In the genomic region with DNA sequence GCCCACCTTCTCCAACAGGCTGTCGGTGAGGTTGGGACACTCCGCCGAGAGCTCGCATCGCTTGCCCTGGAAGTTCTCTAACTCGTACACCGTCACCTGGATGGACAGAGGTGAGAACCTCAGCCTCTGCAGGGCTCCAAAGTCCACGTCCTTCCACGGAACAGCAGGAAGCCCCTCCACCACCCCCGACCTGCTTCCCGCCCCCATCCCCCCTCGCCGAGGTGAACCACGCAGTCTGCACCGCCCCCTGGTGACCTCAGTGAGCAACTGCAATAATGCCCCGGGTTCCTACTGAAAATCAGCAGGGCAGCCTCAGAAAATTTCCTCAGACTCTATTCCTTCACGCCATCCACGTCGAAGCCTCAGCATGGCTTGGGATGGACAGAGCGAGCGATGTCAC, we compare ENCODE assay signal across 8 mouse cellular contexts. TPM values are rescaled to one million over a fixed set of nuclear protein-coding genes. Genes with fewer than 3 reads are reported as not detected.
DNase-seq lines count a peak whose midpoint lies in the region; ATAC-seq lines count a peak whose summit lies in the region.

No protein-coding gene starts in this region.

- H3K36me3 ChIP-seq in forebrain, embryonic 16.5 days (ENCODE audit: control insufficient read depth, insufficient read depth) = no peaks in the 10 kb centered on the region
- H3K36me3 ChIP-seq in limb, embryonic 12.5 days = no peaks in the 10 kb centered on the region

- ATAC-seq in forebrain, embryonic 16.5 days = no peak
- ATAC-seq in limb, embryonic 12.5 days (ENCODE audit: insufficient number of reproducible peaks, insufficient read depth, low FRiP score, low TSS enrichment, low read depth) = no peak

- 18% methylated on average over 21 of the region's 21 CpGs for WGBS in forebrain, embryonic 16.5 days
- 20% methylated on average over 21 of the region's 21 CpGs for WGBS in limb, embryonic 12.5 days

- no peaks in the 10 kb centered on the region for H3K9me3 ChIP-seq in forebrain, embryonic 16.5 days (ENCODE audit: control insufficient read depth, low read length)
- 0 out of 2 replicates have a peak, but pooled peaks cover 6% of the 10 kb centered on the region for H3K9me3 ChIP-seq in limb, embryonic 12.5 days

- peak overlapping the region; percentile 22 for H3K4me2 ChIP-seq in forebrain, embryonic 16.5 days (ENCODE audit: low read length)
- H3K4me2 ChIP-seq in limb, embryonic 12.5 days = peak overlapping the region; percentile 26

- peak; percentile 37 to 63 for DNase-seq in cerebellum, adult 18-20 months
- DNase-seq in cerebellum, adult 9-11 months = no peak
- DNase-seq in right cerebral cortex, postnatal 4 days = peak; percentile 81
- no peak for DNase-seq in right cerebral cortex, adult 2 months (ENCODE audit: low spot score in 2 of 2)
- peak; percentile 67 for DNase-seq in retina, embryonic 14.5 days (ENCODE audit: low spot score)
- no peak for DNase-seq in T-cell, adult 2 months (ENCODE audit: low spot score)

- no peaks in the 10 kb centered on the region for H3K27me3 ChIP-seq in forebrain, embryonic 16.5 days (replicated peaks; ENCODE audit: control insufficient read depth, insufficient read depth, low read length)
- H3K27me3 ChIP-seq in limb, embryonic 12.5 days = 0 out of 2 replicates have a peak, but pooled peaks cover 10% of the 10 kb centered on the region

- no peak overlapping the region for H3K27ac ChIP-seq in forebrain, embryonic 16.5 days (ENCODE audit: low read length)
- H3K27ac ChIP-seq in limb, embryonic 12.5 days = no peak overlapping the region

- H3K4me1 ChIP-seq in forebrain, embryonic 16.5 days (replicated peaks; ENCODE audit: control insufficient read depth, insufficient read depth, low read length) = 0 out of 2 replicates have a peak, but pooled peaks cover 3% of the 10 kb centered on the region
- 0 out of 2 replicates have a peak, but pooled peaks cover 6% of the 10 kb centered on the region for H3K4me1 ChIP-seq in limb, embryonic 12.5 days (replicated peaks)

- H3K9ac ChIP-seq in forebrain, embryonic 16.5 days (replicated peaks; ENCODE audit: low read depth, low read length) = 0 out of 2 replicates have a peak overlapping the region, but pooled peaks have one; percentile 3
- H3K9ac ChIP-seq in limb, embryonic 12.5 days (replicated peaks) = no peak overlapping the region

- H3K4me3 ChIP-seq in forebrain, embryonic 16.5 days (replicated peaks; ENCODE audit: low read length) = 0 out of 2 replicates have a peak overlapping the region, but pooled peaks have one; percentile 8
- no peak overlapping the region for H3K4me3 ChIP-seq in limb, embryonic 12.5 days (replicated peaks)

RNA-seq across cellular contexts. Expression of gene Crybb3, which starts 1.6 kb away (rescaled TPM):
- 0.56 and 0.94 TPM in 2 replicates for polyA plus RNA-seq in forebrain, embryonic 16.5 days (2015; fragmentation: Nextera tagmentation; extraction: Ambion mirVana)
- 1.4 TPM in 2 replicates for polyA plus RNA-seq in limb, embryonic 12.5 days (2016; fragmentation: Nextera tagmentation; extraction: Ambion mirVana)

RNA-seq across cellular contexts. Expression of gene Crybb2, which starts 9.9 kb away (rescaled TPM):
- polyA plus RNA-seq in forebrain, embryonic 16.5 days (2015; fragmentation: Nextera tagmentation; extraction: Ambion mirVana) = not detected in 2 replicates
- polyA plus RNA-seq in limb, embryonic 12.5 days (2016; fragmentation: Nextera tagmentation; extraction: Ambion mirVana) = not detected in 2 replicates

Comparison
In these comparisons a context has a peak if more than half of its experiments do, and no peak if none do; other contexts are left out.
1. DNase-seq: peak in cerebellum, adult 18-20 months (2 of 2), right cerebral cortex, postnatal 4 days (single experiment) and retina, embryonic 14.5 days (single experiment); none in cerebellum, adult 9-11 months (single experiment), right cerebral cortex, adult 2 months (0 of 2) and T-cell, adult 2 months (single experiment).